Mouse (Mus musculus) intestine, embryonic 14.5 days (tissue): ENCODE data around the gene Gm27029. TPM values are rescaled to one million over a fixed set of nuclear protein-coding genes. Genes with fewer than 3 reads are reported as not detected.
"Not testable (repeated sequence)": the region's sequence is repeated elsewhere in the genome, so short reads cannot be mapped to it uniquely, and the experiment has no call there.

Experiments used
- ATAC-seq: fragments of 200-750 bp; cut with Nextera tagmentation; replicated peaks from 2 replicates; pipeline ENCODE4 v1.8.0; 2017; ENCODE audit warnings: low read depth, moderate number of reproducible peaks, moderate TSS enrichment, moderate library complexity; ENCODE audit not compliant: low FRiP score, low TSS enrichment
- DNase-seq: peaks from one replicate; pipeline ENCODE4 v3.0.0-alpha.2; 2018; ENCODE audit warnings: low spot score
- H3K27ac ChIP-seq: fragments of 300-500 bp; sonication (generic); 2 replicates; pipeline ENCODE4 v1.5.1; 2014; ENCODE audit warnings: low read depth, mild to moderate bottlenecking, control low read depth
- H3K27me3 ChIP-seq: fragments of 300-500 bp; sonication (generic); replicated peaks from 2 replicates; pipeline ENCODE4 v1.6.1; 2014; ENCODE audit warnings: low read length, control low read depth; ENCODE audit not compliant: control insufficient read depth, insufficient read depth
- H3K36me3 ChIP-seq: fragments of 300-500 bp; sonication (generic); 2 replicates; pipeline ENCODE4 v1.6.1; 2014; ENCODE audit warnings: low read length, control low read depth; ENCODE audit not compliant: control insufficient read depth, insufficient read depth
- H3K4me1 ChIP-seq: fragments of 300-500 bp; sonication (generic); replicated peaks from 2 replicates; pipeline ENCODE4 v1.6.1; 2014; ENCODE audit warnings: low read length, control low read depth, mixed read lengths; ENCODE audit not compliant: control insufficient read depth, insufficient read depth
- H3K4me2 ChIP-seq: fragments of 300-500 bp; sonication (generic); 2 replicates; pipeline ENCODE4 v1.6.1; 2014; ENCODE audit warnings: low read length
- H3K4me3 ChIP-seq: fragments of 300-500 bp; sonication (generic); 2 replicates; pipeline ENCODE4 v1.5.1; 2014; ENCODE audit warnings: low read depth, low read length, control low read depth, mixed read lengths
- H3K9ac ChIP-seq: fragments of 300-500 bp; sonication (generic); 2 replicates; pipeline ENCODE4 v1.6.1; 2014; ENCODE audit warnings: mild to moderate bottlenecking, low read length
- H3K9me3 ChIP-seq: fragments of 300-500 bp; sonication (generic); 2 replicates; pipeline ENCODE4 v1.6.1; 2016; ENCODE audit warnings: low read length, control low read depth; ENCODE audit not compliant: control insufficient read depth
- WGBS: fragments of 180-500 bp; shearing (Covaris S2); extraction: QIAGEN DNeasy Blood & Tissue Kit; methylation state at CpG from one replicate; pipeline ENCODE4 v1.1.7; 2014; 5-methylcytosine and 5-hydroxymethylcytosine counted together
- polyA plus RNA-seq: library from polyadenylated mRNA; unstranded; fragments of >200 nt; fragmentation: Nextera tagmentation; extraction: Ambion mirVana; gene quantifications from 2 replicates; pipeline ENCODE4 v1.2.1, GENCODE M21; 2014

Gene Gm27029
- polyA plus RNA-seq, 1 experiment from 2014 or later = 9.6 TPM

DNA sequence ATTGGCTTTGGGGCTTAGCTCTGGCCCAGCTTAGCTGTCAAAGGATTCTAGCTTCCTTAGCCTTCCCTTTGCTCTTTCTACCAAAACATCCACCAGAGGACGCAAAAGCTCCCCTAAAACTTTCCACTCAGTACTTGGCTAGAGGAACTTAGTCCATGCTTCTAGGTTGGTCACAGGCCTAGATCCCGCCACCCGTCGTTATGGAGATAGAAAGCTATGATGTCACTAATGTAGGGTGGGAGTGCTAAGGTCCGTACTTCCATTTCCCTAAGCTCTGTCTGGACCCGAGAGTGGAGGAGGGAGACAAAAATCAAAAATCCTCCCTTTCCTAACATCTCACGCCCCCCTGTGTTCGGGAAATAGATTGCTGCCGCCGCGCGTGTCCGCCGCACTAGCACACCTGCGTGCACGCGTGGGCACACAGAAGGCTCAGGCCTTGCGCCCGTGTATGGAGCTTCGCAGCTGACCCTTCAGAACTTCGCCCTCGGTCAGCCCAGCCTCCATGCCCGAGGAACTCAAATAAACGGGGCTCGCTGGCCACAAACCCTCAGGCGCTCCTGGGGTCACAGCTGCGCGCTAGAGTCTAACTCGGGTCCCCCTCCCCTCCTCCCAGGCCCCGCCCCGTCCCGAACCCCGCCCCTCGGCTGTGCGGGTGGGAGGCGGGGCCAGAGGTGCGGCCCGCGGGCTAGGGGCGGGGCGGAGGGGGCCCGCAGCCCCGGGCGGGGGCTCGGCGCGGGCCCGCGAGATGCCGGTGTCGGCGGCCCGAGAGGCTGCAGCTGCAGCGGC, 43.1 kb upstream of the Gm27029 start:
- peaks cover 22% of the 10 kb centered on the region for H3K4me1 ChIP-seq

DNA sequence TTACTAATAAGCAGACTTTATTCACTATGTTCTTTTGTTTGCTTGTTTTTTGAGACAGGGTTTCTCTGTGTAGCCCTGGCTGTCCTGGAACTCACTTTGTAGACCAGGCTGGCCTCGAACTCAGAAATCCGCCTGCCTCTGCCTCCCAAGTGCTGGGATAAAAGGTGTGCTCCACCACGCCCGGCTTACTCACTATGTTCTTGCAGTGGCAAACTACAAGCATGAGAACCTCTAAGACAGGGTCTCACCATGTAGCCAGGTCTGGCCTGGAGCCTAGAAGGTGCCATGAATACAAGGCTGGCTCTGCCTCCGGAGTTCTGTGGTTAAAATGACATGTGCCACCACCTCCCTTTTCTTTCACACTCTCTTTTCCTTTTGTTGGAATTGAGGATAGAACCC, 42.0 kb upstream of the Gm27029 start:
- not testable (repeated sequence) for DNase-seq, H3K36me3 ChIP-seq, H3K9me3 ChIP-seq, H3K27ac ChIP-seq, ATAC-seq, H3K27me3 ChIP-seq
- 54% methylated on average over 5 of the region's 5 CpGs for WGBS
- Histone ChIP-seq H3K4me1 (peaks cover 27% of the 10 kb centered on the region), H3K4me3 (peak overlapping the region; percentile 72), H3K9ac (peak overlapping the region; percentile 53; the same call in 1 of the 2 replicates), H3K4me2 (peak overlapping the region; percentile 90)

More for the DNA sequence above, 43.1 kb upstream of the Gm27029 start:
- ATAC-seq = peak; percentile 71
- Histone ChIP-seq H3K4me2 (peak overlapping the region; percentile 94), H3K4me3 (peak overlapping the region; percentile 58), H3K27ac (peak overlapping the region; percentile 34), H3K9ac (peak overlapping the region; percentile 53), H3K36me3 (no peaks in the 10 kb centered on the region), H3K27me3 (no peaks in the 10 kb centered on the region), H3K9me3 (no peaks in the 10 kb centered on the region)
- WGBS = under 1% methylated on average over 51 of the region's 54 CpGs
- DNase-seq = peak; percentile 87

DNA sequence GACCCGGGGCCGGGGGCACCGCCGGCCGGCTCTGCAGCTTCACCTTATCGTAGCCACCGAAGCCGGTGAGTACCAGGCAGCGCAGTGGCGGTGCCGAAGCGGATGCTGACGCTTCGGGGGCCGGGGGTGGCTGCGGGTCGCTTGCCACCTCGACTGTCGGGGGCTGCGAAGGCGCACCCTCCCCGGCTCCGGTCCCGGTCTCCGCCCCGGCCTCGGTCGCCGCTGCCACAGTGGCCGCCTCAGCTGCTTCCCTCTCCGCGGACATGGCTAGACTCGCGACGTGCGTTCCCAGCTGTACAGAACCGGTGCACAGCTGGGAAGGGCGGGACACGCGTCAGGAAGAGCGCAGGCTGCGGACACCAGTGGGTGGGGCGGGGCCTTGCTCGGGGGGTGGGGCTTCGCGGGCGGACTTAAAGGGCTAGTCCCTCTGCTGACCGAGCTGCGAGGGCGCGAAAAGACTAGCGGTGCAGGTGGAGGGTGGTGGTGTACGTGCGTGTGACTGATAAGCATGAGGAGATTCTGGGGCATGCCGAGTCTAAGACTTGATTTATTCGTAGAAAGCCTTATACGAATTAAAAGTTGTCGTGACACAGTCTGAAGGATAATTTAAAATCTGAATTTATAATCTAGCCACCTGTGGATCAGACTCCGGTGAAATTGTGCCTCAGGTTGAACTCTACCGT, 41.4 kb upstream of the Gm27029 start, which contains the start of gene Vat1:
Gene Vat1 (minus strand): TSS at position 362 of the 683 bp plus-strand sequence.
- peak within 1 kb of the TSS; percentile 72 for H3K4me3 ChIP-seq
- ATAC-seq (peak; percentile 52), DNase-seq (peak; percentile 84)
- H3K27me3 ChIP-seq = no peaks in the 10 kb centered on the region
- H3K4me2 ChIP-seq = peak within 1 kb of the TSS; percentile 94
- H3K9me3 ChIP-seq = no peaks in the 10 kb centered on the region
- peak within 1 kb of the TSS; percentile 84 for H3K27ac ChIP-seq
- 1% methylated on average over 56 of the region's 60 CpGs for WGBS
- peaks cover 27% of the 10 kb centered on the region for H3K4me1 ChIP-seq
- H3K9ac ChIP-seq = peak within 1 kb of the TSS; percentile 53
- H3K36me3 ChIP-seq = peaks cover 15% of the 10 kb centered on the region

DNA sequence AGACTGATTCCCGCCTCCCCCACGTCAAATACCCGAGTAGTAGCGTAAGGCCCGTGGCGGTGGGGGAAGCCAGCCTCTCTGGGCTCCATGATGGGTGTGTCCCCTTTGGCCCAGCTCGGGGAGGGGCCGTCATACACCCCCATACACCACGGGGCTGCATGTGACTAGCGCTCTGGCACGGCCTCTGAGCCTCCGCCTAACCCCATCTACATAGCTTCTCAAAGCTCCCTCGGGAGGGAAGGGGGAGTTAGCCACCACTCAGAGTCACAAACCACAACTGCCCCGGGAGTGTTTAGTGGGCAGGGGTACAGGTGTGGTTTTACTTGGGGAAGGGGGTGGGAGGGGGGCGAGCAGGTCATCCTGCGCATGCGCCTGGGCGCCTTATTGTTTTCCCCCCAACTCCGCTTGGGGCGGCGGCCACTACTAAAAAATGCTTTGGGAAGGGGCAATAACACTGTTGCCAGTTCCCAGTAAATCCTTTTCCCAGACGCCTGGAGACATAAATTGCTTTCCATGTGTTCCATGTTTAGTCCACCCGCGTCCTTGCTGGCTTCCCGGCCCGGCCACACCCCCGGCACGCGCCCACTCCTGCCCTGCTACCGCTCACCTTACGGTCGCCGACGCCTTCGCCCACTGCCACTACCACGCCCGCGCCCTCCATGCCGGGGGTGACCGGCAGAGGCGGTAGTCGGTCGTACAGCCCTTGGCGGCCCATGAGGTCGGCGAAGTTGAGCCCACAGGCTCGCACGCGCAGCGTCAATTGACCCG, 40.7 kb upstream of the Gm27029 start:
- peak; percentile 54 for ATAC-seq
- peak overlapping the region; percentile 53 for H3K9ac ChIP-seq
- 1% methylated on average over 51 of the region's 51 CpGs for WGBS
- H3K27ac ChIP-seq = peak overlapping the region; percentile 84
- DNase-seq = peak; percentile 85
- H3K27me3 ChIP-seq = no peaks in the 10 kb centered on the region
- peaks cover 27% of the 10 kb centered on the region for H3K4me1 ChIP-seq
- H3K4me3 ChIP-seq = peak overlapping the region; percentile 72
- peak overlapping the region; percentile 90 for H3K4me2 ChIP-seq
- no peaks in the 10 kb centered on the region for H3K9me3 ChIP-seq
- peaks cover 20% of the 10 kb centered on the region for H3K36me3 ChIP-seq

DNA sequence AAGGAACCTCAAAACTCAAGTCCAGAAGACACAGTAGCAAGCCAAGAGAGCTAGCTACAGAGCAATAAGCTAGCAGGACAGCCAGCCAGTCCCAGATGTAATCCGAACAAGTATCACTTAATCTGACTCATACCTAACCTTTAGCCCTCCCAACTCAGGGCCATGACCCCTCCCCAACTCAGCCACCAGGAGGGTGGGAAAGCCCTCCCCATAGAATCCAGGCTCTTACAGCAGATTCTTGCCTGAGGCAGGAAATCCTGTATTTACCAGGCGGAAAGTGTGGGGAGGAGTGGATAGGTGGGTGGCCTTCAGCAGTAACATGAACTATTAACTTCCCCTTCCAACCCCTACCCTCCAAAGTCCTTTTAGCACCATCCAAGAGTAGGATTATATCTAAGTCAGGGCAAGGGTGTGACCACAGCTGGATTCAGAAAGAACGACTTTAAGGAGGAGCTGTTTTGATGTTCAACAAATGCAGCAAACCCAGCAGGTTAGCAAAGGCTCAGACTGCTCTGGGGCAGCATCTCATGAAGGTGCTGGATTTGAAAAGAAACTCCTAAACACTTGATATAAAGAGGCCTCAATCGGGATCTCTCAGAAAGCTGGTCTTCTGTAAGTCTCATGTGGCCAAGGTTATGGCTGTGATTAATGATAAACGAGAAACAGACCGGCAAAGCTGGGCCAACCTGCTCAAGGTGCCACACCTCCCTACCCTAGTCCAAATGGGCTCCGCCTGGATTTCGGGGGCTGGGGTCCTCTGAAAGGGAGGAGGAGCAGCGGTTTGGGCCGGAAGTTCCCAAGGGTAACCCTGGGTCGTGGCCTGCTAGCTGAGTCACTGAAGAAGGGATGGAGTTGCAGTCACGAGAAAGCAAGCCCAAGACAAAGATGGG, 39.9 kb upstream of the Gm27029 start, which contains the start of gene Rnd2:
Gene Rnd2 (plus strand): TSS at position 789 of the 890 bp plus-strand sequence.
- peak within 1 kb of the TSS; percentile 90 for H3K4me2 ChIP-seq
- peak within 1 kb of the TSS; percentile 84 for H3K27ac ChIP-seq
- H3K36me3 ChIP-seq = peaks cover 26% of the 10 kb centered on the region
- peak within 1 kb of the TSS; percentile 53 for H3K9ac ChIP-seq
- peak within 1 kb of the TSS; percentile 72 for H3K4me3 ChIP-seq
- H3K27me3 ChIP-seq = no peaks in the 10 kb centered on the region
- peaks cover 27% of the 10 kb centered on the region for H3K4me1 ChIP-seq
- ATAC-seq (peak; percentile 33), DNase-seq (no peak)
- no peaks in the 10 kb centered on the region for H3K9me3 ChIP-seq
- 8% methylated on average over 12 of the region's 12 CpGs for WGBS

DNA sequence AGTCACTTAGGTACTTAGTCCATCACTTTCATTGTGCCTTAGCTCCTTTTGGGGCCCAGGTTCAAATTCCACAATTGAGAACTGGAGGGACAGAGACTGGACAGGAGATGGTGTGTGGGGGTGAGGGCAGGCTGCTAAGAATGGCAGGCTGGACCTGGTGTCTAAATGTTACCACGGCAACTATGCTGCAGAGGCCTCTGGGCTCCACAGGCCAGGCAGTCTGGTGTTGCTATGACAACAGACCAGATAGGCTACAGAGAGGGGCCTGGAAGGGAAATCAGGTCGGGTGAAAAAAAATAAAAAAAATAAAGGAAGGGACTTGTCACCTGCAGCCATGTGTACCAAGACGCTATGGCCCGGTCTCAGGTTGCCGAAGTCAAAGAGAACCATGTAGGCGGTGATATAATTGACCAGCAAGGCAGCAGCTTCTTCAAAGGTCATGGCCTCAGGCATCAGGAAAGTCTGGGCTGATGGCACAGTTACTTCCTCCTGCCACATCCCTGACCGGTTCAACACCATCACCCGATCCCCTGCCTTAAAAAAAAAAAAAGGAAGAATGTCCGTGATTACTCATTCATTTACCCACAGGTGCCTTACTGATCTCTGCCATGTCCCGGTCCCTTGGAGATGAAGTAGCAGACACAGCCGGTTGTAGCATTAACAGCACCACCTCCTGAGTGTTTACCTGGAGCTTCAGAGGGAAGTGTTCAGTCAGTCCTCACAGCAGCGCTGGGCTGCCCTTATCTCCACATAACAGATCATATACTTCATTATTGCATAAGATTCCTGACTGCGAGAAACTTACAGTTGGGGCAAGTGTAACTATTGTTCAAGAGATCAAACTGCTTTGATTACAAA, 38.2 kb upstream of the Gm27029 start:
- ATAC-seq (no peak), DNase-seq (no peak)
- WGBS = 23% methylated on average over 13 of the region's 13 CpGs
- Histone ChIP-seq H3K4me2 (peak overlapping the region; percentile 90), H3K9me3 (no peaks in the 10 kb centered on the region), H3K9ac (no peak overlapping the region), H3K4me3 (no peak overlapping the region), H3K4me1 (peaks cover 27% of the 10 kb centered on the region), H3K36me3 (peaks cover 34% of the 10 kb centered on the region), H3K27ac (peak overlapping the region; percentile 27; the same call in 1 of the 2 replicates), H3K27me3 (no peaks in the 10 kb centered on the region)

DNA sequence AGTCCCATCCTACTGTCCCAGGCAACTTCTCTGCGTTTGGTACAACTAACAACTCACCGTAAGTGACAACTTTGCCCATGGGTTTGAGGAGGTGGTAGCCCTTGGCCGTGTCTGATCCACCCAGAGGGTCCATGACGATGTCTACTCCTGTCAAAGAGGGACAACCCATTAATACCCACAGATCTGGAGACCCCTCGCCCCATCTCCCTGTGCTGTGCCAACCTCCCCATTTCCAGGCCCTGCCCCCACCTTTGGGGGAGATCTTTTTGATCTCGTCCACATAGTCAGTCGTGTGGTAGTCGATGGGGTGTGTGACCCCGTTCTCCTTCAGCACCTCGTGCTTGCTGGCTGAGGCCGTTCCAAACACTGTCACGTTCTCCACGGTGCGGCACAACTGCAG, 37.5 kb upstream of the Gm27029 start:
- 87% methylated on average over 14 of the region's 14 CpGs for WGBS
- no peak overlapping the region for H3K9ac ChIP-seq
- H3K36me3 ChIP-seq = peaks cover 41% of the 10 kb centered on the region
- no peak overlapping the region for H3K4me3 ChIP-seq
- H3K27ac ChIP-seq = no peak overlapping the region
- DNase-seq (no peak), ATAC-seq (no peak)
- no peaks in the 10 kb centered on the region for H3K9me3 ChIP-seq
- no peak overlapping the region for H3K4me2 ChIP-seq
- no peaks in the 10 kb centered on the region for H3K27me3 ChIP-seq
- peaks cover 25% of the 10 kb centered on the region for H3K4me1 ChIP-seq
